Mouse (Mus musculus) midbrain, embryonic 11.5 days (tissue): Measurements from ENCODE around the gene Slc35e3. TPM values are rescaled to one million over a fixed set of nuclear protein-coding genes. Genes with fewer than 3 reads are reported as not detected.

ENCODE experiments used
- ATAC-seq: fragments of 200-750 bp; cut with Nextera tagmentation; 2 replicates; pipeline ENCODE4 v1.8.0; 2017; ENCODE audit warnings: moderate TSS enrichment, moderate library complexity; ENCODE audit not compliant: low FRiP score
- DNase-seq: peaks from one replicate; pipeline ENCODE4 v3.0.0; 2015; ENCODE audit warnings: low spot score; ENCODE audit errors: missing footprints
- H3K27ac ChIP-seq: fragments of 300-500 bp; sonication (generic); 2 replicates; pipeline ENCODE4 v1.5.1; 2014; ENCODE audit warnings: low read depth, low read length
- H3K27me3 ChIP-seq: fragments of 300-500 bp; sonication (generic); 2 replicates; pipeline ENCODE4 v1.6.1; 2014; ENCODE audit warnings: mild to moderate bottlenecking, low read length, moderate library complexity, mixed read lengths; ENCODE audit not compliant: control insufficient read depth, insufficient read depth
- H3K36me3 ChIP-seq: fragments of 300-500 bp; sonication (generic); 2 replicates; pipeline ENCODE4 v1.6.1; 2014; ENCODE audit warnings: mild to moderate bottlenecking, low read length, moderate library complexity, mixed read lengths; ENCODE audit not compliant: control insufficient read depth, insufficient read depth
- H3K4me1 ChIP-seq: fragments of 300-500 bp; sonication (generic); 2 replicates; pipeline ENCODE4 v1.6.1; 2014; ENCODE audit warnings: low read length; ENCODE audit not compliant: control insufficient read depth, insufficient read depth
- H3K4me2 ChIP-seq: fragments of 300-500 bp; sonication (generic); 2 replicates; pipeline ENCODE4 v1.6.1; 2014; ENCODE audit warnings: mild to moderate bottlenecking, moderate library complexity
- H3K4me3 ChIP-seq: fragments of 300-500 bp; sonication (generic); 2 replicates; pipeline ENCODE4 v1.5.1; 2014; ENCODE audit warnings: low read depth, low read length
- H3K9ac ChIP-seq: fragments of 300-500 bp; sonication (generic); 2 replicates; pipeline ENCODE4 v1.6.1; 2014; ENCODE audit warnings: low read length
- H3K9me3 ChIP-seq: fragments of 300-500 bp; sonication (generic); 2 replicates; pipeline ENCODE4 v1.6.1; 2016; ENCODE audit warnings: low read length; ENCODE audit not compliant: control insufficient read depth
- WGBS: fragments of 180-500 bp; shearing (Covaris S2); extraction: QIAGEN DNeasy Blood & Tissue Kit; methylation state at CpG from one replicate; pipeline ENCODE4 v1.1.7; 2014; 5-methylcytosine and 5-hydroxymethylcytosine counted together
- polyA plus RNA-seq: library from polyadenylated mRNA; unstranded; fragments of >200 nt; fragmentation: Nextera tagmentation; extraction: Ambion mirVana; gene quantifications from 2 replicates; pipeline ENCODE4 v1.2.1, GENCODE M21; 2014

The Slc35e3 gene
- polyA plus RNA-seq, 1 experiment from 2014 or later, result 21.4 TPM

DNA sequence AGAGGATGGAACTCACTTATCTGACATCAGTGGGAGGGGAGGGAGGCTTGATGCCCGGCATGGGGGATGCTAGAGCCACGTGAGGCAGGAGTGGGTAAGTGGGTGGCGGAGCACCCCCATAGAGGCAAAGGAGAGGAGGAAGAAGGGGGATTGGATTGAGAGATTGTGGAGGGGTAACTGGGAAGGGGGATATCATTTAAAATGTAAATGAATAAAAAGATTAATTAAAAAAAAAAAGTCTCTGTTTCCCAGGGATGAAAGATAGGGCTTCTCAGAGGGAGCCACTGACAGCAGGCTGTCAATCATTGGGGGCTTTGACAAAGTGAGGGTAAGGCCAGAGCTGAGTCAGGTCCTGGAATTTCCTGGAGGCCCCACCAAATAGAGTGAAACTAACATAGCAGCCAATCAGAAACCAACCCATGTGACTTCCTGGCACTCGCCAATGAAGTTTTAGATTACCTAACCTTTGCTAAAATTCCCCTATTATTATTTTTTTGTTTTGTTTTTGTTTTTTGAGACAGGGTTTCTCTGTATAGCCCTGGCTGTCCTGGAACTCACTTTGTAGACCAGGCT, 31.2 kb downstream of the Slc35e3 start:
- H3K27ac ChIP-seq, result no peak overlapping the region
- DNase-seq (no peak), ATAC-seq (no peak)
- H3K9me3 ChIP-seq, result no peaks in the 10 kb centered on the region
- no peak overlapping the region for H3K4me3 ChIP-seq
- no peak overlapping the region for H3K9ac ChIP-seq
- WGBS, result 83% methylated on average over 4 of the region's 4 CpGs
- no peak overlapping the region for H3K4me2 ChIP-seq
- no peaks in the 10 kb centered on the region for H3K36me3 ChIP-seq
- no peaks in the 10 kb centered on the region for H3K27me3 ChIP-seq
- peaks cover 3% of the 10 kb centered on the region; the same call in 1 of the 2 replicates for H3K4me1 ChIP-seq

DNA sequence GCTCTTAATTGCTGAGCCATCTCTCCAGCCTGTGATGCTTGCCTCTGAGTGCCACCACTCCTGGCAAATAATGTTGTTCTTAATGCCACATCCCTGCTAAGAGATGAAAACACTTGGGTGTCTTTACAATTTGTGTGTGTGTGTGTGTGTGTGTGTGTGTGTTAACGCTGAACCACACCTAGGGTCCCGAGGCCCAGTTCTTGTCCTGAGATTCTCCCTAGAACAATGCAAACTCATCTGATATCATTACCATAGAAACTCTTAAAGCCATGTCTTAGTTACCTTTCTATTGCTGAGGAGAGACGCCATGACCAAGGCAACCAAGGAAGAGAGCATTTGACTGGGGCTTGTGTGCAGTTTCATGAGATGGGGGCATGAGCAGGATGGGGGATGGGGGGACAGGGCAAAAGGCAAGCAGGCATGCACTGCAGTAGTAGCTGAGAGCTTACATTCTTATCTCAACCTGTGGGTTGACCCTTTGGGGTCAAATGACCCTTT, 32.1 kb downstream of the Slc35e3 start:
- Histone ChIP-seq H3K36me3 (no peaks in the 10 kb centered on the region), H3K9ac (no peak overlapping the region), H3K27me3 (no peaks in the 10 kb centered on the region), H3K4me2 (no peak overlapping the region), H3K4me3 (no peak overlapping the region), H3K27ac (no peak overlapping the region), H3K9me3 (no peaks in the 10 kb centered on the region), H3K4me1 (peaks cover 8% of the 10 kb centered on the region; the same call in 1 of the 2 replicates)
- DNase-seq, result no peak
- 83% methylated on average over 3 of the region's 3 CpGs for WGBS
- ATAC-seq, result no peak

GRCm38 (mm10) chr10:117713466-117713865, 32.7 kb downstream of the Slc35e3 start:
- peaks cover 12% of the 10 kb centered on the region; the same call in 1 of the 2 replicates for H3K4me1 ChIP-seq
- H3K9ac ChIP-seq, result no peak overlapping the region
- no peak for ATAC-seq
- DNase-seq, result no peak
- H3K27me3 ChIP-seq, result no peaks in the 10 kb centered on the region
- no peak overlapping the region for H3K4me2 ChIP-seq
- H3K36me3 ChIP-seq, result no peaks in the 10 kb centered on the region; the same call in 1 of the 2 replicates
- no peak overlapping the region for H3K4me3 ChIP-seq
- H3K27ac ChIP-seq, result no peak overlapping the region
- WGBS, result 94% methylated on average over 8 of the region's 8 CpGs
- H3K9me3 ChIP-seq, result no peaks in the 10 kb centered on the region

- Histone ChIP-seq H3K27me3 (no peaks in the 10 kb centered on the region), H3K4me2 (no peak overlapping the region), H3K27ac (no peak overlapping the region), H3K4me3 (no peak overlapping the region), H3K9me3 (no peaks in the 10 kb centered on the region), H3K4me1 (peaks cover 12% of the 10 kb centered on the region; the same call in 1 of the 2 replicates), H3K36me3 (no peaks in the 10 kb centered on the region; the same call in 1 of the 2 replicates), H3K9ac (no peak overlapping the region)
- 92% methylated on average over 9 of the region's 9 CpGs for WGBS
- DNase-seq, result no peak
- no peak for ATAC-seq
These were observed 33.3 kb downstream of the Slc35e3 start for GRCm38 (mm10) chr10:117712871-117713270.

DNA sequence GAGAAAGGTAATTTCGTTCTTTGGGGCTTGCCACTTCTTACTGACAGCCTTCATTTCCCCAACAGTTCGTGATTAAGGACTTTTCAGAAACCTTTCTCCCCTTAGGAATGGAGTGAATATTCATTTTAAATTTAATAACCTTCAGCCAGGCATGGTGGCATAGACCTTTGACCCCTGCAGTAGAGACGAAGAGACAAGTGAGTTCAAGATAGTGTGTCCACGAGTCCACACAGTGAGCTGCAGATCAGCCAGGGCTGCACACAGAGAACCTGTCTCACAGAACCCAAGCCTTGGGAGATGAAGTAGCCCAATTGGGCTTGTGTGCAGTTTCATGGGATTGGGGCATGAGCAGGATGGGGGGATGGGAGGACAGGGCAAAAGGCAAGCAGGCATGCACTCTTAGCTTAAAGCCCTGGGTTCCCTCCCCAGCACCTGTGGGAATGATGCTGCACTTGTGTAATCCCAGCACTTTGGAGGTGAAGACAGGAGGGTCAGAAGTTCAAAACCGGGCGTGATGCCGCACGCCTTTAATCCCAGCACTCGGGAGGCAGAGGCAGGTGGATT, 33.9 kb downstream of the Slc35e3 start:
- DNase-seq, result no peak
- Histone ChIP-seq H3K4me3 (no peak overlapping the region), H3K9ac (no peak overlapping the region), H3K4me1 (peaks cover 12% of the 10 kb centered on the region; the same call in 1 of the 2 replicates), H3K9me3 (no peaks in the 10 kb centered on the region), H3K27ac (no peak overlapping the region), H3K27me3 (no peaks in the 10 kb centered on the region), H3K36me3 (no peaks in the 10 kb centered on the region; the same call in 1 of the 2 replicates), H3K4me2 (no peak overlapping the region)
- WGBS, result 89% methylated on average over 9 of the region's 9 CpGs
- ATAC-seq, result no peak

- H3K27ac ChIP-seq, result no peak overlapping the region
- peak overlapping the region; percentile 75; the same call in 1 of the 2 replicates for H3K4me3 ChIP-seq
- H3K4me2 ChIP-seq, result peak overlapping the region; percentile 57
- H3K4me1 ChIP-seq, result peaks cover 12% of the 10 kb centered on the region; the same call in 1 of the 2 replicates
- no peaks in the 10 kb centered on the region for H3K9me3 ChIP-seq
- H3K27me3 ChIP-seq, result no peaks in the 10 kb centered on the region
- ATAC-seq, result no peak
- H3K36me3 ChIP-seq, result no peaks in the 10 kb centered on the region; the same call in 1 of the 2 replicates
- H3K9ac ChIP-seq, result peak overlapping the region; percentile 99; the same call in 1 of the 2 replicates
- 78% methylated on average over 5 of the region's 5 CpGs for WGBS
- DNase-seq, result no peak
These were observed 34.8 kb downstream of the Slc35e3 start for GRCm38 (mm10) chr10:117711408-117711807.

GRCm38 (mm10) chr10:117710604-117711141, 35.5 kb downstream of the Slc35e3 start, which contains the start of gene Mdm2:
TSS of gene Mdm2 (minus strand) at chr10:117710758.
- peak; percentile 95 for ATAC-seq
- Histone ChIP-seq H3K9ac (peak within 1 kb of the TSS; percentile 99), H3K4me2 (peak within 1 kb of the TSS; percentile 85), H3K36me3 (no peaks in the 10 kb centered on the region; the same call in 1 of the 2 replicates), H3K27ac (peak within 1 kb of the TSS; percentile 96), H3K9me3 (no peaks in the 10 kb centered on the region), H3K4me1 (peaks cover 12% of the 10 kb centered on the region; the same call in 1 of the 2 replicates), H3K4me3 (peak within 1 kb of the TSS; percentile 75), H3K27me3 (no peaks in the 10 kb centered on the region)
- WGBS, result under 1% methylated on average over 43 of the region's 52 CpGs
- peak; percentile 100 for DNase-seq

DNA sequence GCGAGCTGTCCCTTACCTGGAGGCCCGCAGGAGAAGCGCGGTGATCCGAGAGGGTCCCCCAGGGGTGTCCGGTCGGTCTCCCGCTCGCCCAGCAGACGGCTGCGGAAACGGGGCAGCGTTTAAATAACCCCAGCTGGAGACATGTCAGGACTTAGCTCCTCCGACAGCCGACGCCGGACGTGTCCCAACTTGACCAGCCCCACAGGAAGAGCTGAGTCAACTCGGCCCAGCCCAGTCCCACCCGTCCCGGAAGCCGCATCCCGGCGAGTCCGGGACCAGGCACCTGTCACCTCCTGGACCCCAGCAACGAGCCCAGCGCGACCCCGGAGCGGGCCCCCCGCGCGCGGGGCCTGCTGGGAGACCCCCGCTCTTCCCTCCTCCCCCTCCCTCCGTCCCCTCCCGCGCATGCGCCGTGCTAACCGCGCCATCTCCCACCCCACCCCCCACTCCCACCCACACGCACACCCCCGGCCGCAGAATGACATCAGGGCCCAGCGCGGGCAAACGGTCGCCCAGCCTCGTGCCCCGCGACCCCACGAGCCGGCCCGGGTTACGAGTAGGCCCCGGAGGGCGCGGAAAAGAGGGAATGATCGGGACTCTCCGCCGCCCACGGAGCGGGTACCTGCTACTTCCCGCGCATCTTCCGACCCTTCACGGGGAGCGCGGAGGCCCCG, 36.1 kb downstream of the Slc35e3 start:
- H3K27me3 ChIP-seq, result no peaks in the 10 kb centered on the region
- H3K4me2 ChIP-seq, result peak overlapping the region; percentile 85
- H3K27ac ChIP-seq, result peak overlapping the region; percentile 96
- DNase-seq (peak; percentile 98), ATAC-seq (peak; percentile 83)
- peak overlapping the region; percentile 75 for H3K4me3 ChIP-seq
- WGBS, result under 1% methylated on average over 54 of the region's 71 CpGs
- no peaks in the 10 kb centered on the region for H3K9me3 ChIP-seq
- peaks cover 12% of the 10 kb centered on the region; the same call in 1 of the 2 replicates for H3K4me1 ChIP-seq
- H3K9ac ChIP-seq, result peak overlapping the region; percentile 99
- peaks cover 1% of the 10 kb centered on the region for H3K36me3 ChIP-seq
